8 mouse cellular contexts compared by ENCODE assay signal in genomic region chr11:8664393-8664743, GRCm38 (mm10). TPM values are rescaled to one million over a fixed set of nuclear protein-coding genes. Genes with fewer than 3 reads are reported as not detected.
DNase-seq lines count a peak whose midpoint lies in the region; ATAC-seq and TF ChIP-seq lines count a peak whose summit lies in the region.

Gene Tns3, minus strand, starts transcription at chr11:8664535.

- intact Hi-C loops in left cerebral cortex, postnatal 14 days (cut with DNase I) = loop anchor here (10.0 kb wide), 1 partner anchor 120 kb away; no protein-coding TSS in a partner anchor

- H3K27me3 ChIP-seq in erythroblast, embryonic 14.5 days (ENCODE audit: control insufficient read depth) = peaks cover 31% of the 10 kb centered on the region
- H3K27me3 ChIP-seq in forebrain, postnatal 0 days (ENCODE audit: insufficient read depth, low read length) = no peaks in the 10 kb centered on the region; the same call in 1 of the 2 replicates
- peaks cover 4% of the 10 kb centered on the region; the same call in 1 of the 2 replicates for H3K27me3 ChIP-seq in hindbrain, embryonic 14.5 days (ENCODE audit: control insufficient read depth, insufficient read depth, low read length)
- no peaks in the 10 kb centered on the region for H3K27me3 ChIP-seq in stomach, postnatal 0 days (ENCODE audit: control insufficient read depth, insufficient read depth, low read length)

- peak; percentile 27 for TF ChIP-seq CTCF in forebrain, postnatal 0 days (IDR thresholded peaks at IDR 0.05; ENCODE audit: low read depth)
- peak; percentile 54 for TF ChIP-seq CTCF in stomach, postnatal 0 days (IDR thresholded peaks at IDR 0.05; ENCODE audit: low read depth)

- ATAC-seq in erythroblast, adult 5-6 weeks (replicated peaks; ENCODE audit: low FRiP score, poor library complexity, severe bottlenecking) = no peak
- ATAC-seq in forebrain, postnatal 0 days = peak; percentile 50
- peak; percentile 59 for ATAC-seq in hindbrain, embryonic 14.5 days (ENCODE audit: low FRiP score)
- ATAC-seq in stomach, postnatal 0 days (ENCODE audit: low FRiP score, low TSS enrichment) = peak; percentile 85

- H3K9ac ChIP-seq in forebrain, postnatal 0 days = peak within 1 kb of the TSS; percentile 63
- H3K9ac ChIP-seq in hindbrain, embryonic 14.5 days = peak within 1 kb of the TSS; percentile 75
- peak within 1 kb of the TSS; percentile 95 for H3K9ac ChIP-seq in stomach, postnatal 0 days (ENCODE audit: low read length)

- peak; percentile 80 for DNase-seq in adrenal gland, postnatal 25 days
- peak; percentile 51 for DNase-seq in forebrain, postnatal 0 days
- peak; percentile 59 for DNase-seq in hindbrain, embryonic 14.5 days (ENCODE audit: low spot score)
- DNase-seq in left cerebral cortex, postnatal 14 days (ENCODE audit: low spot score in 2 of 2) = peak in 1 of 2 experiments; percentile 18
- DNase-seq in stomach, postnatal 0 days (ENCODE audit: low spot score) = peak; percentile 81

- peak within 1 kb of the TSS; percentile 57; the same call in 1 of the 2 replicates for H3K27ac ChIP-seq in forebrain, postnatal 0 days (ENCODE audit: low read depth, low read length)
- H3K27ac ChIP-seq in hindbrain, embryonic 14.5 days = 0 out of 2 replicates have a peak within 1 kb of the TSS, but pooled peaks have one; percentile 10
- peak within 1 kb of the TSS; percentile 96 for H3K27ac ChIP-seq in macrophage
- peak within 1 kb of the TSS; percentile 95 for H3K27ac ChIP-seq in stomach, postnatal 0 days (replicated peaks)

- no peaks in the 10 kb centered on the region for H3K36me3 ChIP-seq in erythroblast, embryonic 14.5 days (ENCODE audit: control insufficient read depth)
- no peaks in the 10 kb centered on the region for H3K36me3 ChIP-seq in forebrain, postnatal 0 days (ENCODE audit: insufficient read depth)
- H3K36me3 ChIP-seq in hindbrain, embryonic 14.5 days (replicated peaks; ENCODE audit: control insufficient read depth, insufficient read depth) = no peaks in the 10 kb centered on the region
- no peaks in the 10 kb centered on the region for H3K36me3 ChIP-seq in macrophage (ENCODE audit: inconsistent target)
- no peaks in the 10 kb centered on the region for H3K36me3 ChIP-seq in stomach, postnatal 0 days (ENCODE audit: control insufficient read depth, insufficient read depth, low read length)

- H3K4me2 ChIP-seq in forebrain, postnatal 0 days (ENCODE audit: low read depth) = peak within 1 kb of the TSS; percentile 100
- H3K4me2 ChIP-seq in hindbrain, embryonic 14.5 days (replicated peaks) = peak within 1 kb of the TSS; percentile 96
- H3K4me2 ChIP-seq in stomach, postnatal 0 days (replicated peaks; ENCODE audit: low read depth) = peak within 1 kb of the TSS; percentile 88

- H3K79me2 ChIP-seq in macrophage (ENCODE audit: inconsistent target) = peaks cover 52% of the 10 kb centered on the region

- peak within 1 kb of the TSS; percentile 59 for H3K4me3 ChIP-seq in erythroblast, embryonic 14.5 days (replicated peaks)
- H3K4me3 ChIP-seq in forebrain, postnatal 0 days (ENCODE audit: low read depth, low read length) = peak within 1 kb of the TSS; percentile 59
- peak within 1 kb of the TSS; percentile 54 for H3K4me3 ChIP-seq in hindbrain, embryonic 14.5 days (replicated peaks; ENCODE audit: low read length)
- peak within 1 kb of the TSS; percentile 95 for H3K4me3 ChIP-seq in macrophage (ENCODE audit: inconsistent target)
- H3K4me3 ChIP-seq in stomach, postnatal 0 days (ENCODE audit: low read depth, low read length) = peak within 1 kb of the TSS; percentile 84

- TF ChIP-seq EP300 in stomach, postnatal 0 days (optimal IDR thresholded peaks at IDR 0.05) = no peak

- under 1% methylated on average over 37 of the region's 37 CpGs for WGBS in forebrain, postnatal 0 days
- under 1% methylated on average over 37 of the region's 37 CpGs for WGBS in hindbrain, embryonic 14.5 days
- under 1% methylated on average over 37 of the region's 37 CpGs for WGBS in macrophage (ENCODE audit: missing documents)
- WGBS in stomach, postnatal 0 days = 1% methylated on average over 34 of the region's 37 CpGs

- no peaks in the 10 kb centered on the region for H3K9me3 ChIP-seq in erythroblast, embryonic 14.5 days (ENCODE audit: control insufficient read depth, low read length)
- H3K9me3 ChIP-seq in forebrain, postnatal 0 days (ENCODE audit: low read length) = no peaks in the 10 kb centered on the region
- no peaks in the 10 kb centered on the region for H3K9me3 ChIP-seq in hindbrain, embryonic 14.5 days (ENCODE audit: control insufficient read depth, low read length)
- no peaks in the 10 kb centered on the region for H3K9me3 ChIP-seq in stomach, postnatal 0 days (ENCODE audit: control insufficient read depth, low read length)

- peaks cover 6% of the 10 kb centered on the region for H3K4me1 ChIP-seq in erythroblast, embryonic 14.5 days (ENCODE audit: control insufficient read depth)
- H3K4me1 ChIP-seq in forebrain, postnatal 0 days (ENCODE audit: insufficient read depth) = no peaks in the 10 kb centered on the region
- H3K4me1 ChIP-seq in hindbrain, embryonic 14.5 days (replicated peaks; ENCODE audit: control insufficient read depth, insufficient read depth, low read length) = peaks cover 5% of the 10 kb centered on the region; the same call in 1 of the 2 replicates
- peaks cover 2% of the 10 kb centered on the region; the same call in 1 of the 2 replicates for H3K4me1 ChIP-seq in stomach, postnatal 0 days (replicated peaks; ENCODE audit: control insufficient read depth, insufficient read depth)

RNA-seq across cellular contexts. Expression of gene Tns3, which starts in this region (rescaled TPM):
- 0.01 TPM in 2 replicates for polyA plus RNA-seq in erythroblast, embryonic 14.5 days (2012)
- 3.7 and 5.6 TPM in 2 replicates for total RNA-seq in erythroblast, adult 5-6 weeks (2015; ENCODE audit: low replicate concordance)
- total RNA-seq in erythroblast, adult 5-6 weeks (2017; ENCODE audit: low replicate concordance) = 2.2 and 4.8 TPM in 2 replicates
- total RNA-seq in adrenal gland, postnatal 25 days (2021) = 52.2 and 71.1 TPM in 2 replicates
- total RNA-seq in forebrain, postnatal 0 days (2014; rRNA removed) = 16.3 and 26.5 TPM in 2 replicates
- 3.1 and 6.2 TPM in 2 replicates for polyA plus RNA-seq in forebrain, postnatal 0 days (2015; fragmentation: Nextera tagmentation; extraction: Ambion mirVana)
- polyA plus RNA-seq in hindbrain, embryonic 14.5 days (2014; fragmentation: Nextera tagmentation; extraction: Ambion mirVana) = 6.0 and 6.8 TPM in 2 replicates
- 10 to 100 TPM; 37.5 to 40.8 TPM for total RNA-seq in left cerebral cortex, postnatal 14 days (2021)
- 100 to 1,000 TPM; 135 to 354 (median 226) TPM for total RNA-seq in macrophage (2018; cell fraction: chromatin; rRNA removed)
- 100 to 1,000 TPM in 18 of 26 experiments, 10 to 100 TPM in 8; 75.9 to 159 (median 107) TPM for total RNA-seq in macrophage (2018; cell fraction: cytosol; rRNA removed)
- 100 to 1,000 TPM; 103 to 320 (median 161) TPM for total RNA-seq in macrophage (2018; cell fraction: nucleus; rRNA removed)
- polyA plus RNA-seq in macrophage (2018) = 60.8 to 91.8 TPM (median 81.9 TPM) in 3 replicates
- 10.4 and 10.5 TPM in 2 replicates for polyA plus RNA-seq in stomach, postnatal 0 days (2015; fragmentation: Nextera tagmentation; extraction: Ambion mirVana)

Comparison
In these comparisons a context has a peak if more than half of its experiments do, and no peak if none do; other contexts are left out.
1. H3K27ac ChIP-seq: peak in every context shown above with its lines; median percentile 96 in macrophage; 95 in stomach, postnatal 0 days; 57 in forebrain, postnatal 0 days; 10 in hindbrain, embryonic 14.5 days.